Mouse (Mus musculus): ENCODE results near the gene Slx.
"Not testable (repeated sequence)": the region's sequence is repeated elsewhere in the genome, so short reads cannot be mapped to it uniquely, and the experiment has no call there.

The Slx gene

GRCm38 (mm10) chrX:26545465-26545864 is at the start of gene Slx:
TSS of gene Slx (minus strand) at chrX:26545565.
- not testable (repeated sequence) for DNase-seq (ENCODE audit: low spot score in 2 of 2)
